Mouse (Mus musculus) liver, adult 2 months (tissue): ENCODE data around the gene Raver2.

Experiments
- CTCF ChIP-seq: fragments of 200-500 bp; IDR thresholded peaks from 2 replicates; pipeline ENCODE4 v1.5.1; 2011; ENCODE audit warnings: low read depth, low read length, control low read depth
- POLR2A ChIP-seq: fragments of 200-500 bp; IDR thresholded peaks from 2 replicates; pipeline ENCODE4 v1.6.1; 2011; ENCODE audit warnings: low read length, control low read depth; ENCODE audit not compliant: insufficient read depth; ENCODE audit errors: extremely low read depth

DNA sequence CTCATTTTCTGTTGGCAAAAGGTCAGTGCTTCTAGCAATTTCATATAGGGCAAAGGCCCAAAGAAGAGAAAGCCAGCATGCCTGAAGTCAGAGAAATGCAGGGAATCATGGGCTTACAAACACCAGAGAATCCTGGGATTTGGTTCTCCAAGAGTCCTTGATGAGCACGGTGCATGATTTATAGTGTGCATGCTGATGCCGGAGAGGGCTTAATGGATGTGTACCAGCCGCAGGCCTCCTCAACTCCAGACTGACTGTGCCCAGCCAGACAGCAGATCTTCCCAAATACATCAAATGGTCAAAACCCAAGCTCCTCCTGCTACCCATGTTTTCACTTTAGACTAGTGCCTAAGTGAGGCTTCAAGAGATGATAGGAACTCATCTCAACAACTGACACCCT, 109.0 kb downstream of the Raver2 start:
- TF ChIP-seq POLR2A (no peak), CTCF (no peak)
